Mouse (Mus musculus) left cerebral cortex, adult 2 months (tissue): ENCODE measurements at regions not wholly inside any gene's neighbourhood (a gene's known extent, or its start where the extent isn't known, plus 50 kb on each side); places are given as distances from the start of the nearest gene placed in this dataset.
A peak's percentile ranks its signal among the peaks of the same experiment; 100 is the strongest.

ENCODE experiments used
- DNase-seq, 2 experiments: peaks; one replicate each; pipeline ENCODE4 v3.0.0; 2021 to 2022; ENCODE audit warnings: low spot score in 2 of 2, mixed read lengths in 1 of 2; ENCODE audit errors: extremely low spot score in 1 of 2
- H3K27ac ChIP-seq: fragments of 200-600 bp; 2 replicates; pipeline ENCODE4 v1.8.1; 2022
- H3K4me3 ChIP-seq: fragments of 200-600 bp; 2 replicates; pipeline ENCODE4 v1.8.1; 2022
- CTCF ChIP-seq: fragments of 200-600 bp; IDR thresholded peaks from 2 replicates; pipeline ENCODE4 v1.8.1; 2022; ENCODE audit warnings: antibody characterized with exemption, mild to moderate bottlenecking, moderate library complexity
- intact Hi-C: fragments of 180-260 bp; cut with DNase I; formaldehyde crosslinking; loops from one replicate; pipeline ENCODE4 v1.15.1; 2025

DNA sequence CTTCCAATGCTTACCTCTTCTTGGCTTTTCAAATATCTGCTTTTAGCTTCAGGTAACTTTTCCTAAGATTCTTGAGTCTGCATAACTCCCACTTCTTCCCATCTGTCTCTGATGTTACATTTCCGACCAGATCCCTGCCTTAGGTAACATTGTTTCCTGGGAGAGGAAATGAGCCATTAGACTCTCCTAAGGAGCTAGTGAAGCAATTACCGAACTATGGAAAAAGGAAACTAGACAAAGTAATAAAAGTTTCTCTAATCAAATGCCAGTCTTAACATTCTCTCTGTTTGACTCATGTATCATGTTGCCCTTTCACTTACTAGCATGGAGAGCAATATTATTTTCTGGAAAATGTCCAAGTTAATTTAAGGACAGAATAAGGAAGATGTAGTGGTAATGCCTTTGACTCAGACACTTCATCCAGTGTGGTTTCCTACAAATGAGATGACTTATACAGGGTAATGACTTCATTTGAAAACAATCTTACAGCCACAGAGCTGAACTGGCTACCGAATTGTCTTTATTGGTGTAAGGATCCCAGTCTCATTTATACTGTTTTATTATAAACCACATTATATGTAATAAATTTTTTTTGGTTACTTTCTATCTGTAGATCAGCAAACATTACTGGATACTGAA lies 263.8 kb upstream of the Fam84a start:
- TF ChIP-seq CTCF: no peak
- no peak overlapping the region for H3K27ac ChIP-seq

DNA sequence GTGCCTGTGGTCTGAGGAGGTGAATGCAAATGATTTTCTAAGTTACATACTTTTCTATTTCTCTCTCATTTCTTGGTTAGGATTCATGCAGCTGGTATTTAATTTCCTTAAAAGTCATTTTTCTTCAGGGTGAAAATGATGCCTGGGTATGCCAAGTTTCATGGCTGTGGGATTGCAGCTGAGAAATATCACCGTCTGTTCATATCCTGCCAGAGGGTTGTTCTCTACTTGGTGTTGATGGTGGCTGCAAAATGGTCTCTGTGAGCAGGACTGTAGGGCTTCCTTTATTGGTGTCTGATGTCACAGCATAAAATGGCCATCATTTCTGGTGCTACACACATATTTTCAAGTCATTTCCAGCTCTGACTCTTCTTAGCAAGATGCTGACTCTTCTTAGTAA lies 259.2 kb upstream of the Fam84a start:
- intact Hi-C loops: no loop called here
- no peak for DNase-seq
- Histone ChIP-seq H3K4me3 (no peak overlapping the region), H3K27ac (no peak overlapping the region)
- TF ChIP-seq CTCF: no peak

More for the DNA sequence above, 263.8 kb upstream of the Fam84a start:
- no peak overlapping the region for H3K4me3 ChIP-seq
- intact Hi-C loops: no loop called here
- no peak for DNase-seq

DNA sequence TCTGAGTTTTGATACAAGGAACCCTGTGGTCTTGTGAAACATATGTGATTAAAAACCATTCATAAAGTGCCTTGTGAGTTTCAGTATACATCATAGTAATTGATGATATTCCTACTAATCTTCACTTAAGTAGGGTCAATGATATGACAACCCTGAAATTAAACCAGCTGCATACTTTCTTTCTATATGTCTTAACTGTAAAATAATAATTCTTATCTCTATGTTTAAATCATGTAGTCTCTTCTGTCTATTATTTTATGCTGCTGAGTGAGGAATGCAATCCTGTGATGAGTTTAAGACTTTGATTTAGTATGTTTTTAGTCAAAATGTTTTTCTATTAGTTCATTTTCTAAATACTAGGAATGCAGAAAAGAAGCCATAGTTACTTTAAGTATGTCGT lies 253.9 kb upstream of the Fam84a start:
- no peak for TF ChIP-seq CTCF
- Histone ChIP-seq H3K27ac (no peak overlapping the region), H3K4me3 (no peak overlapping the region)
- no peak for DNase-seq
- intact Hi-C loops: no loop called here

DNA sequence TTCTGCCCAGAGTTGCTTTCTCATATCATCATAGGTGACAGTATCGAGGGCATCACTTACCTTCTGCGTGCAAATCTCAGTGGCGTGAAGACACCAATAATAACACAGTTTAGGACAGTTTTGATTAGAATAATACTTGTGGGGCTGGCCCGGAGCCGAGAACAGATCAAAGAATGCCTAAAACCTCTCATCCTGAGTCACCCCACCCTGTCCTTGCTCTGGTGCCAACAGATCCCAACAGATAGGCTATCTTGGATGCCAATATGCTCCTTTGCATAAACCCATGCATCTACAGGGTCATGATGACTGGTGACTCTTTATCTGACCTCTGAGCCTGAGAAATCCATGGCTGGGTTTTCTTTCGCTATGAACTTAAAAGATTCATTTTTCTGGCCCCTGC lies 224.4 kb upstream of the Fam84a start:
- intact Hi-C loops: no loop called here
- no peak for TF ChIP-seq CTCF
- no peak overlapping the region for H3K27ac ChIP-seq
- no peak for DNase-seq
- H3K4me3 ChIP-seq: no peak overlapping the region

DNA sequence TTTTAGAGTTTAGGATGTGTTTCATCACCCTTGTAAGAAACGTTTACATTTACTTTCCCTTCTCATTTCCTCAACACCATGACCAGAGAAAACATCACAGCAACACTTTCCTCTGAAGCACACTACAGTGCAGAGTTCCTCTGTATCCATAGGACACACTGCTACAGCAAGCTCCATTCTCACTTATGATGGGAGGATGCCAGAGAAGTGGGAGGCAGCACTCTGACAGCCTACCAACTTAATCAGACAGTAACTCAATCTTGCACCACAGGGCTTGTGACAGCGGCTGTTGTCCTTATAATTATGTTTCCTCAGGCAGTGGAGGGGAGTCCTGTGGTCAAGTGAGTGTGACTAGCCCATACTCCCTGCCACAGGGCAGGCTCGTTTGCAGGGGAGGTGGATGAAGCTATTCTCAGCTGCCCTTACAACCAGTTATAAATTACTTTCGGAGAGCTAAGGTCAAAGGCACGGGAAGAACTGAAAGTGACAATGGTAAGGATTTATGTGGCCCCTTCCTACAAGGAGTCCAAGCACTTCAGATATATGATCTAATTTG lies 186.5 kb upstream of the Fam84a start:
- H3K27ac ChIP-seq: no peak overlapping the region
- peak in 1 of 2 experiments; percentile 12 for DNase-seq
- no peak for TF ChIP-seq CTCF
- no peak overlapping the region for H3K4me3 ChIP-seq
- intact Hi-C loops: no loop called here

DNA sequence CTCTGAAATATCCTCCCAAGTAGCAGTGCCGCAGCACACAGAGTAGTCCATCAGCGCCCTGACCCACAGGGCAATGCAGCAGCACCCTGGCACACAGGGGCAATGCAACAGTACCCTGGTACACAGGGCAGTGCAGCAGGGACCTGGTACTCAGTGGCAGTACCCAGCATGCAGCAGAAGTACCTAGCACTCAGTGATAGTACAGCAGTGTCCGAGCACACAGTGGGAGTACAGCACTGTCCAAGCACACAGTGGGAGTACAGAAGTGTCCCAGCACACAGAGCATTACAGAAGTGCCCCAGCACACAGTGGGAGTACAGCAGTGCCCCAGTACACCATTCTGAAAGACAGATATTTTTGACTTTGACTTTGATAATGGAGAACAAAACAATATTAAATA lies 186.0 kb upstream of the Fam84a start:
- no peak for DNase-seq
- intact Hi-C loops: no loop called here
- no peak for TF ChIP-seq CTCF
- no peak overlapping the region for H3K27ac ChIP-seq
- no peak overlapping the region for H3K4me3 ChIP-seq

DNA sequence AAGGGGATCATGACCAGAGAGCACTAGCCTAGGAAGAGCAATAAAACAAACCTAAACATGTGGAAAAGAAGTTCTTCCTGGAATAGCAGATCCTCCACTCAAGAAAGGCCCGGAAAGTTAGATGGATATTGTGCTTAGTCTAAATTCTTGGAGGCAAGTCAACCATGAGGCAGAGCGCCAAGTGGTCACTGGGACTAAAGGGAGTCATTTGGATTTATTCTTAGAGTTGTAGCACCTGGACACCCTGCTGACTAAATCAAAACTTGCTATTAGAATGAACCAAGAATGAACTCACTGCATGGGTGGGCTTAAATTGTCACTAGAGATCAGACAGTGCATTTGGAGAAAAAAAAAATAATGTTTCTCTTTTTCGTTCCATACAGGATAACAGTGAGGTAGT lies 166.8 kb upstream of the Fam84a start:
- Histone ChIP-seq H3K4me3 (no peak overlapping the region), H3K27ac (no peak overlapping the region)
- intact Hi-C loops: loop anchor here (5.0 to 10.0 kb wide), 4 partner anchors 234 to 614 kb away; no protein-coding TSS in a partner anchor
- TF ChIP-seq CTCF: no peak
- DNase-seq: no peak

DNA sequence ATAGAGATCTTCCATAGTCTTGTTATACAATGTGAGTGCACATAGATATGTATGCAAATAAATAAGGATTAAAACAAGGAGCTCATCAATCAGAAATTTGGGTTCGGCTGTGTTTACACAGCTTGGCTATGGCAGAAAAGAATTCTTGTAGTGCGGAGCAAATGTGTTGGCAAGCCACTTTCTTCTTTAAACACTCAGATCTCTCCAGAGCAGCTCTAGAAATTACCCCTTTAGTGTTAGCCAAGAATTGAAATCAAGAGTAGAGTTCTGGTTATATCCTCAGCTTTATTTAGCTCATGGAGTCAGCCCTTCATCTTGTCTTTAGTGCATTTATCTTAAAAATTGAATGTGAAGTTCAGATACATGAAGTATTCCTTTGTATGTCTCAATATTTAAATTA lies 164.5 kb upstream of the Fam84a start:
- no peak overlapping the region for H3K4me3 ChIP-seq
- intact Hi-C loops: loop anchor here (5.0 to 10.0 kb wide), 4 partner anchors 232 to 612 kb away; no protein-coding TSS in a partner anchor
- no peak overlapping the region for H3K27ac ChIP-seq
- TF ChIP-seq CTCF: no peak
- no peak for DNase-seq

DNA sequence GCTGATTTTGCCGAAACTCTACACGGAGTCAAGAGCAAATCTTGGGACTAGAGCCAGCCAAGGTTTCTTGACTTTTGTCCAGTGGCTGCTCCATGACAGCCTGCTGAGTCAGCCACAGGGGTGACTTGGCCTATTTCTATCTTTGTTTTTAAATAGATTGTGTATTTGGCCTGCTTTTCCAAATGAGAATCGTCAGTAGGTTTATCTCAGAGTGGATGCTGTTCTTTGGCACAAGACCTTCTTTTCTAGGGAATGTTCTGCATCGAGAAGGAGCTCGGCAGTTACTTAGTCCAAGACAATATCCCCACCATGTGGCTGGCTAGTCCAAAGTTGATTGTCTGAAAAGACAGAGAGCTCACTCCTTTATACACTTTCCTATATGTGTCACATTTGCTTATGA lies 163.9 kb upstream of the Fam84a start:
- TF ChIP-seq CTCF: peak; percentile 51
- no peak overlapping the region for H3K27ac ChIP-seq
- DNase-seq: peak; percentile 16 to 18
- no peak overlapping the region for H3K4me3 ChIP-seq
- intact Hi-C loops: loop anchor here (2.0 to 10.0 kb wide), 5 partner anchors 167 to 611 kb away; no protein-coding TSS in a partner anchor

DNA sequence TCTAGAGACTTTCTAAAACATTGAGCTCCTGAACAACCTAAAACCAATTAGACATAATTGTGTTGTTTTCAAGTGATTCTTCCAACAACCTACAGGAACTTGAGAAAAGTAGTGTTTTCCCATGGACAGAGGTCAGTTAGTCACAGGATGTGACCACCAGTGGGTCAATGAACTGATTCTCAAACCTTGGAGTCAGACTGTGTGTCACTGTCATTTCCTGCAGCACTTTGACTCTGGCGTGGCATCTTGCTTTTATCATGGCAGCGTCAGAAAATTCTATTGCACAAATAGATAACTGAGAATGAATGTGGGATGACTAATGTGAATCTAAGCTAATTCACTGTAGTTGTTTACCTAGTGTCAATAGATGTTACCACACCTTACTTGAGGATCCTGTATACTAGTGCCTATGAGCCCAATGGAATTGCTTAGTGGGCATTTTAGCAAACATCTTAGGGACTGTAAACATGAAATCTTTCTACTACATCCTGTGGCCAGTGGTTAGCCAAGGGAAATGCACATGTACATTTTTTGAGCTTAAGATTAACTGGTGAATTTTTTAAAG lies 150.6 kb upstream of the Fam84a start:
- H3K4me3 ChIP-seq: no peak overlapping the region
- no peak for TF ChIP-seq CTCF
- no peak for DNase-seq
- intact Hi-C loops: no loop called here
- H3K27ac ChIP-seq: no peak overlapping the region

DNA sequence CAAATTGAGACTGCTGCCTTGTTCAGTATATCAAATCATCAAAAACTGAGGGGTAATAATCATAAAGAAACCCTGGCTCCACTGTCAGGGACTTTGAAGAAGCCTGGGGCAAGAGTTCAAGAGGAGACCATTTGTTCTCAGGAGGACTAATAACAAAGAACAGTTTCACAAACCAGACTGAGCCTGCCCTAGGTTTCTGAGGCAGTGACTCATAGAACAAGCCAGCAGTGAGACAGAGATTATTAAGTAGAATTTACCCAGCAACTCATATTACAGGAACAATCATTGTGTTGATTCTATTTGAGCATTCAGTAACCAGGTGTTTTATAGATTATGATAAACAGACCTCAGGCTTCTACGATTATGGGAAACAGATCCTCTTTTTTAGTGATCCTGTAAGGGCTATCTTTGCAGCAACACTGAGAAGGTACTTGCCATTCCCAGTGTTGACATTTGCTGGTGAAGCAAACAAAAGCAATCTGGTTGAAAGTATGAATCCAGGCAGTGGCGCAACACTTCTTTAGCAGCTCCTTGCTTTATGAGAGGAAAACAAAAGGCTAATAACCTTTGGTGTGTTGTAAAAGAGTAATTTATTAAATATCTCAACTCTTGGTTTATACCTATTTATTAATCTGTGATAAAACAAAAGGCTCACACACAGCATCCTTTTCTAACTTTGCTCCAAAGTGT lies 150.0 kb upstream of the Fam84a start:
- intact Hi-C loops: no loop called here
- H3K4me3 ChIP-seq: no peak overlapping the region
- no peak overlapping the region for H3K27ac ChIP-seq
- no peak for TF ChIP-seq CTCF
- DNase-seq: no peak

DNA sequence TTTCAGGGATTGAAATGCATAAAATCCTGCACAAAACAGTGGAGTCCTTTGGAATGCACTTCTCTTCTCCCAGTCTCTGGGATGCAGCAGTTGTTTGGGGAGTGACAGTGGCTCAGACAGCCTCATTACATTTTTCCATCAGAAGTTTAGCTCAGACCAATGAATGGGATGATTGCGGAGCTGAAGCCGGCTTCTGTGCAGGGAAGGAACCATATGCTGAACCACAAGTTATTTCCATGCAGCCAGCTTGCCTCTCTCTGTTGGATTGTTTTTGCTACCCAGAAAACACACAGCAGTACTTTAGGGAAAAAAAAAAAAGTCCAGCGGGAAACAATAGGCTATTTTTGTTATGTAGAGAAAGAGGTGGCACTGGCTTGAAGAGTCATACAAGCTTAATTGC lies 140.2 kb upstream of the Fam84a start:
- Histone ChIP-seq H3K27ac (no peak overlapping the region), H3K4me3 (no peak overlapping the region)
- TF ChIP-seq CTCF: no peak
- intact Hi-C loops: no loop called here
- no peak for DNase-seq
